Mouse (Mus musculus) embryonic facial prominence, embryonic 14.5 days (tissue): ENCODE measurements around the gene Rasl11b. TPM values are rescaled to one million over a fixed set of nuclear protein-coding genes. Genes with fewer than 3 reads are reported as not detected.
A peak's percentile ranks its signal among the peaks of the same experiment; 100 is the strongest.

Experiments used
- ATAC-seq: fragments of 200-750 bp; cut with Nextera tagmentation; 2 replicates; pipeline ENCODE4 v1.8.0; 2017; ENCODE audit warnings: low read depth, moderate number of reproducible peaks, moderate TSS enrichment
- DNase-seq: peaks from one replicate; pipeline ENCODE4 v3.0.0-alpha.2; 2015; ENCODE audit warnings: low spot score
- H3K27ac ChIP-seq: fragments of 300-500 bp; sonication (generic); replicated peaks from 2 replicates; pipeline ENCODE4 v1.5.1; 2014; ENCODE audit warnings: low read depth, mild to moderate bottlenecking, low read length, moderate library complexity
- H3K27me3 ChIP-seq: fragments of 300-500 bp; sonication (generic); replicated peaks from 2 replicates; pipeline ENCODE4 v1.6.1; 2014; ENCODE audit warnings: low read length; ENCODE audit not compliant: control insufficient read depth, insufficient read depth
- H3K36me3 ChIP-seq: fragments of 300-500 bp; sonication (generic); 2 replicates; pipeline ENCODE4 v1.6.1; 2014; ENCODE audit warnings: low read length, mixed read lengths; ENCODE audit not compliant: control insufficient read depth, insufficient read depth
- H3K4me1 ChIP-seq: fragments of 300-500 bp; sonication (generic); 2 replicates; pipeline ENCODE4 v1.6.1; 2014; ENCODE audit warnings: antibody characterized with exemption, low read length; ENCODE audit not compliant: control insufficient read depth, insufficient read depth
- H3K4me2 ChIP-seq: fragments of 300-500 bp; sonication (generic); 2 replicates; pipeline ENCODE4 v1.6.1; 2014; ENCODE audit warnings: low read depth, mild to moderate bottlenecking, low read length, moderate library complexity, mixed read lengths
- H3K4me3 ChIP-seq: fragments of 300-500 bp; sonication (generic); 2 replicates; pipeline ENCODE4 v1.5.1; 2014; ENCODE audit warnings: low read depth, mild to moderate bottlenecking, low read length
- H3K9ac ChIP-seq: fragments of 300-500 bp; sonication (generic); 2 replicates; pipeline ENCODE4 v1.6.1; 2014; ENCODE audit warnings: low read depth, mild to moderate bottlenecking, low read length, moderate library complexity, mixed read lengths
- H3K9me3 ChIP-seq: fragments of 300-500 bp; sonication (generic); 2 replicates; pipeline ENCODE4 v1.6.1; 2016; ENCODE audit warnings: low read length; ENCODE audit not compliant: control insufficient read depth
- WGBS: fragments of 180-500 bp; shearing (Covaris S2); extraction: QIAGEN DNeasy Blood & Tissue Kit; methylation state at CpG from one replicate; pipeline ENCODE4 v1.1.7; 2014; 5-methylcytosine and 5-hydroxymethylcytosine counted together
- polyA plus RNA-seq: library from polyadenylated mRNA; unstranded; fragments of >200 nt; fragmentation: Nextera tagmentation; extraction: Ambion mirVana; gene quantifications from 2 replicates; pipeline ENCODE4 v1.2.1, GENCODE M21; 2014

Rasl11b gene
- 62.9 and 75.4 TPM in 2 replicates for polyA plus RNA-seq

GRCm38 (mm10) chr5:74194841-74195613, at the start of gene Rasl11b:
TSS of gene Rasl11b (plus strand) at chr5:74195286.
- peak within 1 kb of the TSS; percentile 91 for H3K27ac ChIP-seq
- peaks cover 35% of the 10 kb centered on the region for H3K36me3 ChIP-seq
- peaks cover 53% of the 10 kb centered on the region for H3K4me1 ChIP-seq
- DNase-seq = peak; percentile 96
- H3K4me2 ChIP-seq = peak within 1 kb of the TSS; percentile 95
- H3K9ac ChIP-seq = peak within 1 kb of the TSS; percentile 95
- peak within 1 kb of the TSS; percentile 96 for H3K4me3 ChIP-seq
- ATAC-seq = peak; percentile 94
- under 1% methylated on average over 60 of the region's 82 CpGs for WGBS
- no peaks in the 10 kb centered on the region for H3K27me3 ChIP-seq
- no peaks in the 10 kb centered on the region for H3K9me3 ChIP-seq

- WGBS = 67% methylated on average over 10 of the region's 10 CpGs
- Histone ChIP-seq H3K27ac (no peak overlapping the region), H3K9me3 (no peaks in the 10 kb centered on the region), H3K4me1 (no peaks in the 10 kb centered on the region), H3K4me2 (no peak overlapping the region), H3K4me3 (no peak overlapping the region), H3K9ac (no peak overlapping the region), H3K36me3 (no peaks in the 10 kb centered on the region), H3K27me3 (no peaks in the 10 kb centered on the region)
- ATAC-seq (no peak), DNase-seq (peak; percentile 23)
Measured at GRCm38 (mm10) chr5:74147631-74148030, 47.5 kb upstream of the Rasl11b start.

- H3K27ac ChIP-seq = no peak overlapping the region
- ATAC-seq = no peak
- no peak overlapping the region for H3K4me2 ChIP-seq
- no peaks in the 10 kb centered on the region for H3K27me3 ChIP-seq
- no peaks in the 10 kb centered on the region for H3K36me3 ChIP-seq
- no peak overlapping the region for H3K9ac ChIP-seq
- no peaks in the 10 kb centered on the region for H3K4me1 ChIP-seq
- 79% methylated on average over 6 of the region's 6 CpGs for WGBS
- no peak for DNase-seq
- H3K9me3 ChIP-seq = no peaks in the 10 kb centered on the region
- no peak overlapping the region for H3K4me3 ChIP-seq
Measured at GRCm38 (mm10) chr5:74149975-74150374, 45.1 kb upstream of the Rasl11b start.

- Histone ChIP-seq H3K4me3 (no peak overlapping the region), H3K27me3 (no peaks in the 10 kb centered on the region), H3K4me2 (no peak overlapping the region), H3K9me3 (no peaks in the 10 kb centered on the region), H3K4me1 (peaks cover 7% of the 10 kb centered on the region; the same call in 1 of the 2 replicates), H3K36me3 (no peaks in the 10 kb centered on the region), H3K27ac (no peak overlapping the region), H3K9ac (no peak overlapping the region)
- 86% methylated on average over 11 of the region's 11 CpGs for WGBS
- ATAC-seq = no peak
- DNase-seq = no peak
Measured at GRCm38 (mm10) chr5:74151774-74152173, 43.3 kb upstream of the Rasl11b start.

- whole genome bisulfite sequencing = 34% methylated on average over 7 of the region's 7 CpGs
- DNase-seq = no peak
- Histone ChIP-seq H3K4me2 (no peak overlapping the region), H3K27ac (no peak overlapping the region), H3K36me3 (no peaks in the 10 kb centered on the region), H3K27me3 (no peaks in the 10 kb centered on the region), H3K4me1 (peaks cover 22% of the 10 kb centered on the region), H3K9me3 (no peaks in the 10 kb centered on the region), H3K9ac (no peak overlapping the region), H3K4me3 (no peak overlapping the region)
- no peak; the same call in 1 of the 2 replicates for ATAC-seq
Measured at GRCm38 (mm10) chr5:74155860-74156351, 39.2 kb upstream of the Rasl11b start.

- DNase-seq = peak; percentile 93
- ATAC-seq = peak; percentile 34
- no peak overlapping the region for H3K9ac ChIP-seq
- peaks cover 50% of the 10 kb centered on the region for H3K4me1 ChIP-seq
- 32% methylated on average over 6 of the region's 6 CpGs for WGBS
- no peaks in the 10 kb centered on the region for H3K36me3 ChIP-seq
- peak overlapping the region; percentile 82 for H3K27ac ChIP-seq
- no peaks in the 10 kb centered on the region for H3K9me3 ChIP-seq
- no peak overlapping the region; the same call in 1 of the 2 replicates for H3K4me2 ChIP-seq
- no peaks in the 10 kb centered on the region for H3K27me3 ChIP-seq
- no peak overlapping the region for H3K4me3 ChIP-seq
Measured at GRCm38 (mm10) chr5:74158929-74159632, 36.0 kb upstream of the Rasl11b start.

GRCm38 (mm10) chr5:74159906-74160305, 35.2 kb upstream of the Rasl11b start:
- ATAC-seq = no peak
- Histone ChIP-seq H3K27me3 (no peaks in the 10 kb centered on the region), H3K4me1 (peaks cover 50% of the 10 kb centered on the region), H3K27ac (peak overlapping the region; percentile 82), H3K9ac (no peak overlapping the region), H3K4me3 (no peak overlapping the region), H3K4me2 (no peak overlapping the region; the same call in 1 of the 2 replicates), H3K9me3 (no peaks in the 10 kb centered on the region), H3K36me3 (no peaks in the 10 kb centered on the region)
- no peak for DNase-seq
- WGBS = 33% methylated on average over 7 of the region's 7 CpGs

- H3K27ac ChIP-seq = peak overlapping the region; percentile 82
- H3K9ac ChIP-seq = no peak overlapping the region
- DNase-seq = no peak
- H3K4me3 ChIP-seq = no peak overlapping the region
- ATAC-seq = no peak
- WGBS = 43% methylated on average over 4 of the region's 4 CpGs
- H3K27me3 ChIP-seq = no peaks in the 10 kb centered on the region
- no peaks in the 10 kb centered on the region for H3K36me3 ChIP-seq
- no peaks in the 10 kb centered on the region for H3K9me3 ChIP-seq
- no peak overlapping the region for H3K4me2 ChIP-seq
- H3K4me1 ChIP-seq = peaks cover 50% of the 10 kb centered on the region
Measured at GRCm38 (mm10) chr5:74160349-74160748, 34.7 kb upstream of the Rasl11b start.
